8 mouse cellular contexts compared by ENCODE assay signal in genomic region chr12:110485585-110486331, GRCm38 (mm10). TPM values are rescaled to one million over a fixed set of nuclear protein-coding genes. Genes with fewer than 3 reads are reported as not detected.
DNase-seq lines count a peak whose midpoint lies in the region; ATAC-seq and TF ChIP-seq lines count a peak whose summit lies in the region.

No protein-coding gene starts in this region.

- peak overlapping the region; percentile 96 for H3K27ac ChIP-seq in forebrain, embryonic 10.5 days
- peak overlapping the region; percentile 98 for H3K27ac ChIP-seq in heart, embryonic 15.5 days
- peak overlapping the region; percentile 96 for H3K27ac ChIP-seq in liver, embryonic 14.5 days
- H3K27ac ChIP-seq in neural tube, embryonic 11.5 days (ENCODE audit: low read depth, low read length): peak overlapping the region; percentile 98
- peak overlapping the region; percentile 100 for H3K27ac ChIP-seq in stomach, postnatal 0 days (replicated peaks)

- peak; percentile 84 for DNase-seq in c-Kit-positive CD71-negative TER-119-negative erythroid progenitor cells, embryonic 14.5 days (ENCODE audit: low read depth)
- DNase-seq in forebrain, embryonic 10.5 days (ENCODE audit: extremely low spot score, low spot score): peak; percentile 80
- DNase-seq in kidney, postnatal 25 days: peak; percentile 88 to 95
- DNase-seq in liver, embryonic 14.5 days (ENCODE audit: low read depth in 3 of 3, low spot score in 3 of 3): peak; percentile 86 to 90 (median 86)
- DNase-seq in neural tube, embryonic 11.5 days (ENCODE audit: low spot score): peak; percentile 84
- peak; percentile 92 for DNase-seq in stomach, postnatal 0 days (ENCODE audit: low spot score)

- peak overlapping the region; percentile 78 for H3K4me3 ChIP-seq in forebrain, embryonic 10.5 days
- peak overlapping the region; percentile 70 for H3K4me3 ChIP-seq in heart, embryonic 15.5 days
- H3K4me3 ChIP-seq in liver, embryonic 14.5 days (ENCODE audit: insufficient read depth in 1 of 2, low read depth in 2 of 2, low read length in 2 of 2): peak overlapping the region; percentile 64 to 77
- peak overlapping the region; percentile 68 for H3K4me3 ChIP-seq in neural tube, embryonic 11.5 days (ENCODE audit: low read depth, low read length)
- H3K4me3 ChIP-seq in stomach, postnatal 0 days (ENCODE audit: low read depth, low read length): peak overlapping the region; percentile 65

- no peak for TF ChIP-seq CTCF in liver, embryonic 14.5 days (IDR thresholded peaks at IDR 0.05; ENCODE audit: low read depth)
- TF ChIP-seq CTCF in stomach, postnatal 0 days (IDR thresholded peaks at IDR 0.05; ENCODE audit: low read depth): no peak

- H3K9me3 ChIP-seq in forebrain, embryonic 10.5 days: no peaks in the 10 kb centered on the region; the same call in 1 of the 2 replicates
- no peaks in the 10 kb centered on the region for H3K9me3 ChIP-seq in heart, embryonic 15.5 days (replicated peaks)
- no peaks in the 10 kb centered on the region for H3K9me3 ChIP-seq in liver, embryonic 14.5 days (ENCODE audit: control insufficient read depth, low read length)
- no peaks in the 10 kb centered on the region for H3K9me3 ChIP-seq in neural tube, embryonic 11.5 days (ENCODE audit: control insufficient read depth, low read length)
- H3K9me3 ChIP-seq in stomach, postnatal 0 days (ENCODE audit: control insufficient read depth, low read length): no peaks in the 10 kb centered on the region

- WGBS in forebrain, embryonic 10.5 days: under 1% methylated on average over 27 of the region's 27 CpGs
- WGBS in heart, embryonic 15.5 days: 0% methylated on average over 27 of the region's 27 CpGs
- WGBS in liver, embryonic 14.5 days (ENCODE audit: insufficient replicate concordance): under 1% methylated on average over 27 of the region's 27 CpGs
- under 1% methylated on average over 27 of the region's 27 CpGs for WGBS in neural tube, embryonic 11.5 days
- under 1% methylated on average over 27 of the region's 27 CpGs for WGBS in stomach, postnatal 0 days

- peak; percentile 83 for ATAC-seq in CD4-positive, CD25-positive, alpha-beta regulatory T cell, adult 4 months
- peak; percentile 86 for ATAC-seq in heart, embryonic 15.5 days (replicated peaks; ENCODE audit: insufficient number of reproducible peaks, insufficient read depth, low FRiP score, low read depth)
- peak; percentile 79 for ATAC-seq in liver, embryonic 14.5 days (ENCODE audit: insufficient read depth)
- ATAC-seq in neural tube, embryonic 11.5 days (ENCODE audit: insufficient read depth, low FRiP score, low TSS enrichment): peak; percentile 84
- peak; percentile 89 for ATAC-seq in stomach, postnatal 0 days (ENCODE audit: low FRiP score, low TSS enrichment)

- peak overlapping the region; percentile 76 for H3K9ac ChIP-seq in heart, embryonic 15.5 days
- peak overlapping the region; percentile 94 for H3K9ac ChIP-seq in liver, embryonic 14.5 days (replicated peaks)
- H3K9ac ChIP-seq in neural tube, embryonic 11.5 days (ENCODE audit: low read length): peak overlapping the region; percentile 75
- H3K9ac ChIP-seq in stomach, postnatal 0 days (ENCODE audit: low read length): peak overlapping the region; percentile 86

- H3K4me2 ChIP-seq in heart, embryonic 15.5 days: peak overlapping the region; percentile 71
- H3K4me2 ChIP-seq in liver, embryonic 14.5 days (ENCODE audit: low read depth): peak overlapping the region; percentile 96
- H3K4me2 ChIP-seq in neural tube, embryonic 11.5 days (ENCODE audit: low read depth): peak overlapping the region; percentile 76
- H3K4me2 ChIP-seq in stomach, postnatal 0 days (replicated peaks; ENCODE audit: low read depth): peak overlapping the region; percentile 88

- peaks cover 36% of the 10 kb centered on the region for H3K4me1 ChIP-seq in forebrain, embryonic 10.5 days
- peaks cover 47% of the 10 kb centered on the region for H3K4me1 ChIP-seq in heart, embryonic 15.5 days (replicated peaks)
- H3K4me1 ChIP-seq in liver, embryonic 14.5 days (replicated peaks; ENCODE audit: control insufficient read depth in 2 of 2, insufficient read depth in 2 of 2, low read length in 1 of 2): peaks cover 13 to 38% of the 10 kb centered on the region in 2 experiments
- H3K4me1 ChIP-seq in neural tube, embryonic 11.5 days (ENCODE audit: control insufficient read depth, insufficient read depth, low read length): peaks cover 18% of the 10 kb centered on the region
- H3K4me1 ChIP-seq in stomach, postnatal 0 days (replicated peaks; ENCODE audit: control insufficient read depth, insufficient read depth): peaks cover 15% of the 10 kb centered on the region

- no peak for TF ChIP-seq EP300 in liver, embryonic 14.5 days (IDR thresholded peaks at IDR 0.05; ENCODE audit: low read depth)
- no peak for TF ChIP-seq EP300 in stomach, postnatal 0 days (optimal IDR thresholded peaks at IDR 0.05)

- H3K36me3 ChIP-seq in forebrain, embryonic 10.5 days (replicated peaks): peaks cover 32% of the 10 kb centered on the region
- no peaks in the 10 kb centered on the region for H3K36me3 ChIP-seq in heart, embryonic 15.5 days
- H3K36me3 ChIP-seq in liver, embryonic 14.5 days (replicated peaks; ENCODE audit: control insufficient read depth, insufficient read depth, low read depth): no peaks in the 10 kb centered on the region
- H3K36me3 ChIP-seq in neural tube, embryonic 11.5 days (ENCODE audit: control insufficient read depth, insufficient read depth, low read length): no peaks in the 10 kb centered on the region
- no peaks in the 10 kb centered on the region for H3K36me3 ChIP-seq in stomach, postnatal 0 days (ENCODE audit: control insufficient read depth, insufficient read depth, low read length)

- H3K27me3 ChIP-seq in forebrain, embryonic 10.5 days (ENCODE audit: poor library complexity, severe bottlenecking): no peaks in the 10 kb centered on the region
- H3K27me3 ChIP-seq in heart, embryonic 15.5 days: no peaks in the 10 kb centered on the region
- no peaks in the 10 kb centered on the region for H3K27me3 ChIP-seq in liver, embryonic 14.5 days (ENCODE audit: control insufficient read depth, insufficient read depth, low read length)
- no peaks in the 10 kb centered on the region for H3K27me3 ChIP-seq in neural tube, embryonic 11.5 days (ENCODE audit: control insufficient read depth, insufficient read depth, low read length)
- H3K27me3 ChIP-seq in stomach, postnatal 0 days (ENCODE audit: control insufficient read depth, insufficient read depth, low read length): no peaks in the 10 kb centered on the region

RNA-seq across cellular contexts. Expression of gene Ppp2r5c, which starts 38.8 kb away (rescaled TPM):
- 100 to 1,000 TPM; 490 to 635 TPM for polyA plus RNA-seq in CD4-positive, CD25-positive, alpha-beta regulatory T cell, adult 4 months (2017; shearing (Covaris generic))
- polyA plus RNA-seq in forebrain, embryonic 10.5 days (2016; fragmentation: Nextera tagmentation; extraction: Ambion mirVana): 135 and 138 TPM in 2 replicates
- 117 and 124 TPM in 2 replicates for polyA plus RNA-seq in heart, embryonic 15.5 days (2015; fragmentation: Nextera tagmentation; extraction: Ambion mirVana)
- polyA plus RNA-seq in liver, embryonic 14.5 days (2012; rRNA removed): 13.8 and 22.6 TPM in 2 replicates
- 70.8 and 75.6 TPM in 2 replicates for polyA plus RNA-seq in liver, embryonic 14.5 days (2014; fragmentation: Nextera tagmentation; extraction: Ambion mirVana)
- 164 and 170 TPM in 2 replicates for polyA plus RNA-seq in neural tube, embryonic 11.5 days (2014; fragmentation: Nextera tagmentation; extraction: Ambion mirVana)
- polyA plus RNA-seq in stomach, postnatal 0 days (2015; fragmentation: Nextera tagmentation; extraction: Ambion mirVana): 113 TPM in 2 replicates

Comparison
In these comparisons a context has a peak if more than half of its experiments do, and no peak if none do; other contexts are left out.
1. Peak in every context shown above with its lines: DNase-seq, ATAC-seq, H3K4me3 ChIP-seq and H3K27ac ChIP-seq.